Mouse (Mus musculus) R1 (cell line): ENCODE data around the gene Hectd3.

Source experiments
- DNase-seq: peaks from one replicate; pipeline ENCODE4 v3.0.0-alpha.2; 2018; ENCODE audit warnings: low read depth, low spot score

Gene Hectd3

DNA sequence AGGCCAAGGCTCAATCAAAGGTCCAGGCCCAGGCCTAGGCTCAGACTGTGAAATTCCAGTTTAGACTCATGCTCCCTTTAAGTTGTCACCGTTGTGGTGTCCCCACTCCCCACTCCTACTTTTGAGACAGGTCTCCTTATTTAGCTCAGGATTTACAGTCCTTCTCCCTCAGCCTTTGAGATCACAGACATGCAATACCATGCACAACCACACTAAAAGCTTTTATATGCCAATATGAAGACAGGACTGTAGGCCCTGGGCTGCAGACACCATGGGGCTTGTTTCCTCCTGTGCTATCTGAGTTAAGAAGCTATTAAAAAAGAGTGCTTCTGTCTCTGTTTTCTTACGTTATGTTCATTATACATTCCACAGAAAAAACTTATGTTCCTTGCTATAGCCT is 22.6 kb downstream of the Hectd3 start:
- peak; percentile 55 for DNase-seq

DNA sequence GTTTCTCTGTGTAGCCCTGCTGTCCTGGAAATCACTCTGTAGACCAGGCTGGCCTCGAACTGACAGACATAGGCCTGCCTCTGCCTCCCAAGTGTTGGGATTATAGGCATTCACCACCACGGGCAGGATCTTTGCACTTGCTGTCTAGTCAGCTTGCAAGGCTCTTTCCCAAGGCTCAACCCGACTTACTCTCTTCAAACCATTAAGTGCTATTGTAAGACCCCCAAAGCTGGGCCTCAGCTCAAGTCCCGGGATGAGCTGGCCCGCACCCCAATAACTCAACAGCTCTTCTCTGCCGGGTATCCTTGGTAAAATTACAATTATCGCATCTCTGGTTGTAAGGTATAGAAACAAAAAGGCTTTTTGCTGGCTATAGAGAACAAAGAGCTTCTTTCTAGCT is 23.2 kb downstream of the Hectd3 start:
- DNase-seq, result no peak

DNA sequence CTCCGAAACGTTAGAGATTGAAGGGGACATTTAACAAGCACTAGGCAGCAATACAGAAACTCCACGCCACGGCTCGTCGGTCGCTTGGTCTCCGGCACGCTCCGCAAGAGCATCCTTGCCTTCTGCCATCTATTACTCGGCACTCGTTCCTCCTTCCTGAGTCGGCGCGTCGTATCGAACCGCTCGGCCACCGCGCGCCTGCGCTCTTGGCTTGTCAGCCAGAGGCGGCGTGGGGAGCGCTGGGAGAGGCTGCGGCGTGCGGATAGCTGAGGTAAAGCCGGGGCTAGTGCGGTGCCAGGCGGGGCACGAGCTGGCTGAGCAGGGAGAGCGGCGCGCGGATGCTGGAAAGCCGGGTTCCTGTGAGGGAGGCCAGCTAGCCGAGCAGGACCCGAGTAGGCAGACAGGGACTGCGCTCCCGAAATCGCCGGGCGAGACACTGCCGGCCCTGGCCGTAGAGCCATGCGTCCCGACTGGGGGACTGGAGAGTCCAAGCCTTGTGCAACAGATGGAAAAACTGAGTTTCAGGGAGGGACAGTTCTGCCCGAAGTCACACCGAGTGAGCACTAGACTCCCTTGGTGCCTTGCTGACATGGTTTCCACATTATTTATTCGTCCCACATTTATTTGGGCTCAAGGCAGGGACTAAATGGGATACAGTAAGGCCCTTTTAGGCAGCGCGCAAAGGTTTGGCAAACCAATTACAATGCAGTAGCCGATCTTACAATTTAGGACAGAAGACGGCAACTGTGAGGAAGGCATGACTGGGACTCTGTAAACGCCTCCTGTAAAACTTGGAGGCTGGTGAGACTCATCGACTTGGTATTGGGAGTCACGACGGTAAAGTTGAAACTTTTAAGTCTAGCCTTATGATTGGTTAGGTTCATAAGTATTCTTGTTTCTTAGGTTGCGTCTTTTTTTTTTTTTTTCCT is 24.4 kb downstream of the Hectd3 start, which contains the start of gene Eif2b3:
Eif2b3 (plus strand) TSS at position 197 of the 929 bp plus-strand sequence.
- peak; percentile 96 for DNase-seq

DNA sequence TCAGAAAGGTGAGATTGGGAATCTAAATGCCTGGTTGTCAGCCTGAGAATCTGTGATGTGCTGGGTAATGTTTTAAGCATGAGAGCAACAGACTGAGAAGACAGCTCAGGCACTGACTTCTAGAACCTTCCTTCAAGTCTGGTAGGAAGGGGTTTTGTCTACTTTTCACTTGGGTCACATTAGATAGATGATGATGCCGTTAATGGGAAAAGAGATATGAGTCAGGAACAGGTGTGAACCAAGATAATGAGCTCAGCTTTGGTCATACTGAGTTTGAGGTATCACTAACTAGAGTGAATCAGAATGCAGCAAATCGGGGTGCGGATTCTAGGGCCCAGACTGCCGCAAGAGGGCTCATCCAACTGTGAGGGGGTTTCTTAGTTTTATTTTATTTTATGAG is 28.4 kb downstream of the Hectd3 start:
- DNase-seq, result no peak

DNA sequence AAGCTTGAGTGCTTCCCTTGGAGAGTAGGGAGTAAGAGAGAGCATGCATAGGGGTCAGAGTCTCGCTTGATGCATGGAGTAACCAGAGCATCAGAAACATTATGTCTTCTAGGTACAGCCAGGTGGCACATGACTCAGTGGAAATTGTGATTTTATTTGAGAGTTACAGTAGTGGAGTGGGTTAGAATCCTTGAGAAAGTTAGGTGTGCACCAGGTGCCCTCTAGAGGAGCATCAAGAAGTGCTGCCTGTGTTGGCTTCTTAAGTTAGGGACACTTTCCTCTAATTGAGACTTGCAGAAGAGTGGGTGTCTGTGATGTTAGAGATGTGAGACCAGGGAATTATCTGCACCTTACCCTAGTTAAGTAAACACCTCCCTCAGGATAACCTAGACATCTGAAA is 36.0 kb downstream of the Hectd3 start:
- DNase-seq, result peak; percentile 27

DNA sequence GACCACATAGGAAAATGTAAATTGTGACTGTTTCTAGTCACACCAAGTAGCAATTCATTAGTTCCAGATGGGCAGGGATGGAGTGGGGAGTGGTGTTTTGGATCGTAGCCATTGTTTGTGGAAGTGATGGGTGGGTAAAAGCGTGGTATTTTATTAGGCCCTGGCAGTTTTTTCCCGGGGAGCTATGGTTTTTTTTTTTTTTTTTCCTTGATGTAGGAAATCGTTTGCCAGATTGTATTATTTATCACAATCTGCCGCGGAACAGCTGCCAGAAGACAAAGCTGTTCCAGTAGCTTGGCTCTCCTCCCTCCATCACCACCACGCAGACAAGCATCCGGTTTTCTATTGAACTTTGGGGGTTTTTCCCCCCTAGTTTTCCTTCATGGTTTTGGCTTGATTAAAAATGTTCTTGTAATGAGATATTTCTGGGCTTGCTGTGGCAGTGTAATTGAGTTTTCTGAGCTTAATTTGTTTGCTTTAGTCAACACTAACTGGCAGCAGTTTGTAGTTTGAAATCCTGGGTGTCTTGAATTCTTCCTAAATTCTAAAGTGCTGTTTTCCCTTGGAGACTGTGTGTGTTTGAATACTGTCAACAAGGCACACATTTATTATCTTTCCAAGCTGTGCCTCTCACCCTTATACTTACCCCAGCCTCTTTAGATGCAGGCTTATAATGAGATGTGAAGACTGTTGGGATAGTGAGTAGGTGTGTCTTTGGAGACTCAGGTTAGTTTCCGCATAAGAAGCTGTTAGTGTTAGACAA is 45.0 kb downstream of the Hectd3 start:
- no peak for DNase-seq

DNA sequence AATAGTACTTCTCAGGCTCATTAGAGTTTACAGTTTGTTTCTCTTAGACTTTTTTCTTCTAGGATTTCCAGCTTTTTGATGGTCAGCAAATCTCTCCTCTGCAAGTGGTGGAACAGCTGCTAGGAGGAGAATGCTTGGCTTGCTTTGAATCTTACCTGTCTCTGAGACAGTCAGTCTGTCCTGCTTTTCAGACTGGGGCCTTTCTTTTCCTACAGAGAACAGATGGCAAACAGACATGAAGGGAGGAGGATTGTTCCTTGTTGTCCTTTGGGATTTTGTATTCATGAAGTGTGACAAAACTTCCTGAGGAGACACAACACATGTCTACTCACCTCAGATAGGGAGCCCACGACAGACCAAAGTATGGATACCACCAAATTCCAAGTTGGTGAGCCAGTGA is 45.7 kb downstream of the Hectd3 start:
- DNase-seq, result no peak

DNA sequence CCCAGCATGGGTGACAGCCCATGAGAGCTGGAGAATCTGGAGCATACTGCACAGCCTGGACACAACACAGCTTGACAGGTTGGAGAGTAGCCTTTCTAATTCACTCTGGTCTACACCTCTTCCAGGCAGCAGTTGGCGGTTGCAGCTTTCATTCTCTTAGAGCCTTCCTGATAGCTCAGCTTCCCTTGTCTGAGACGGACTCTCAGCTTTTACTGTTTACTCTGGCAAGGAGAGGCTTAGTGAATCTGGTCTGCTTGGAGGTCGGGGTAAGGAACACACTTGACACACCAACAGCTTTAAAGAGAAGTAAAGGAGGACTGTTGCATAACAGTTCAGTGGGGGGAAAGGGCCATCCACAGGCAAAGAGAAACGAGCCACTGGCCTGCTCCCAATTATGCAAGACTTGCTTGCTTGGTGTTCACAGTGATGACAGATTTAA is 46.2 kb downstream of the Hectd3 start:
- no peak for DNase-seq

DNA sequence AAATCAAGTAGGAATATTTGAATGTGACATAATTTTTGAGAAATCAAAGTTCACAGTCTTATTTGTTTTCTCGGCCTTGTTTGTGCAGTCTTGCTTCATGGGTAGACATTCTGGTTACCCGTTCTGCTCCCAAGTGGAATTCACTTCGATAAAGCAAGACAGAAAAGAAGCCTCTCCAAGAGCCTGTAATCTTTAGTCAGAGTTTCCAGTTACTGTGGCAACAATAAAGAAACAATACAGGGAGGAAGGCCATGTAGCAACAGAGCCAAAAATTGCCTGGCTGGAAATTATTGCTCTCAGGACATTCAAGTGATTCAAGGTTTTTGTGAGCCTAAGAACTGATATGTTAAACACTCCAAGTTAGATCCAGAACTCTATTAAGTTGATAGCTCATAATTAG is 53.7 kb downstream of the Hectd3 start:
- DNase-seq, result no peak

DNA sequence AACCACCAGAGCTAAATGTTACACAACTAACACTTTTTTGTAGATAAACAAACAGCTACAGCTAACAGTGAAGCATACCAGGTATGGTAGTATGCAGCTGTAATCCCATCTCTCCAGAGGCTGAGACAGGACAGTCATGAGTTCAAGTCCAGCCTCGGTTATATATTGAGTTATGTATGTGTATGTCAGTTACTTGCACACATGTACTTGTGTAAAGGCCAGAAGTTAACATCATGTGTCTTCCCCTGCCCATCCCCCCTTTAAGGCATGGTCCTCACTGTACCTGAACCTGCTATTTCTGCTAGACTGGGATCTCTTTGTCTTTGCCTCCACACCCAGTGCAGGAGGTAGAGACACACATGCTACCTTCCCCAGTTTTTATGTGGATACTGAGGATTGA is 54.4 kb downstream of the Hectd3 start:
- DNase-seq, result no peak

DNA sequence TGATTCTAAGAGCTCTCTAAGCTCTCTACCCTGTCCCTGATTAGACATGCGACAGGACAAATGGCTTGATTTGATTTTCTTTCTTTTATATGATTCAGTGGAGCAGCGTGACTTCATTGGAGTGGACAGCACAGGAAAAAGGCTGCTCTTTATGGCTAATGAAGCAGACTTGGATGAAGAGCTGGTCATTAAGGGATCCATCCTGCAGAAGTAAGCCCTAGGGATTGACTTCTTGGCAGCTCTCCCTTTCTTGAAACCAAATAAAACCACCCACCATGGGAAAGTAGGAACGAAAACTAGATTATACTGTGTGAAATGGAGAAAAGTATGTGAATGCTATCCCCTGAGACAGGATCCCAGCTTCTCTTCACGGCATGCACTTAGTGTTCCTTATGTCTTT is 57.5 kb downstream of the Hectd3 start:
- no peak for DNase-seq

DNA sequence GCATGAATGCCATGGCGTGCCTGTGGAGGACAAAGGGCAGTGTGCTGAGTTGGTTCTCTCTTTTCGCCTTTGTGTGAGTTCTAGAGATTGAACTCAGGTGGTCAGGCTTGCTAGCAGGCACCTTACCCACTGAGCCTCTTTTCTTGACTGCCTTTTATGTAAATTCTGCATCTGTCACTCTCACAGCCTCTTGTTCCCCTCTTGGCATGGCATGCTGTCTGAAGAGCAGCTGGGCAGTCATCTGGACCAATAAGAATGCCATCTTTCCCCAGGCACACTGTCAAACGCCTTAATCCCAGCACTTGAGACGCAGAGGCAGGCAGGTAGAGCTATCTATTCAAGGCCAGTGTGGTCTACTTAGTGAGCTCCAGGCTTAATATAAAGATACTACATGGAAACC is 58.8 kb downstream of the Hectd3 start:
- DNase-seq, result no peak
